Mouse (Mus musculus): ENCODE data around the gene Bach1. TPM values are rescaled to one million over a fixed set of nuclear protein-coding genes. Genes with fewer than 3 reads are reported as not detected.

Bach1 gene
- polyA plus RNA-seq, 1 experiment, result 19.3 TPM

DNA sequence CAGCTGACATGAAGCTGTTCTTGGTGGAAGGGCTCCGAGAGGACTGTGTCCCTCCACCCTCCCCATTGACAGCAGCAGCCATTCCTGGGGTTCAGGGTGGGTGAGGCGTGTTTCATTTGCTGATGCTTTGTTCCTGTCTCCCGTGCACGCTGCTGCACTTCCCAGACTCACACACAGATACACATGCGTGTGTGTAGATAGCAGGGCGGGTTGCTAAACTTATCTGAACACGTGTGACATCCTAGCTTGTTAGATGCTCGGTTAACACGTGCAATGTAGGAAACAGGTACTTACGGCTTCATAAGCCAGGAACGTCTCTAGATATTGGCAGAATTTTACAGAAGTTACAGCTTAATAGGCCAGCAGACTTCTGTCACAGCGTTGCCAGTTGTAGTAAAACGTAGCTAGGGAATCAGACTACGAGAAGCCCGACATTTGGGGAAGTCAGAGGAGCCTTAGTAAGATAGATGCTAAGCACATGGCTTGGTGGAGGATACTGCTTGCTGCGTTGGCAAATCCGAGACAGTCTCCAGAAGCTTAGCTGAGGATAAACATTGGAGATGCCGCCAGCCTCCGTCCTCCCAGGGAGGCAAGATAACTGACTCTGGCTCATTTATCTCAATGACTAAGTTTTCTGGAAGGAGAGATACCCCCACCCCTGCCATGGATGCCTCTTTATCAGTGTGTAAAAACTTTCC, 7.3 kb downstream of the Bach1 start:
- Histone ChIP-seq H3K4me1 (ENCODE audit: control insufficient read depth, insufficient read depth, low read length) (peaks cover 36% of the 10 kb centered on the region), H3K4me3 (replicated peaks; ENCODE audit: extremely low read depth, low read depth, low read length) (no peak overlapping the region)
- WGBS, result 27% methylated on average over 19 of the region's 19 CpGs
- TF ChIP-seq CTCF (IDR thresholded peaks at IDR 0.05; ENCODE audit: insufficient read depth, low read length), result no peak
- no peak for TF ChIP-seq POLR2A (IDR thresholded peaks at IDR 0.05; ENCODE audit: borderline replicate concordance, extremely low read depth, low read depth, low read length)
- no peak for DNase-seq

DNA sequence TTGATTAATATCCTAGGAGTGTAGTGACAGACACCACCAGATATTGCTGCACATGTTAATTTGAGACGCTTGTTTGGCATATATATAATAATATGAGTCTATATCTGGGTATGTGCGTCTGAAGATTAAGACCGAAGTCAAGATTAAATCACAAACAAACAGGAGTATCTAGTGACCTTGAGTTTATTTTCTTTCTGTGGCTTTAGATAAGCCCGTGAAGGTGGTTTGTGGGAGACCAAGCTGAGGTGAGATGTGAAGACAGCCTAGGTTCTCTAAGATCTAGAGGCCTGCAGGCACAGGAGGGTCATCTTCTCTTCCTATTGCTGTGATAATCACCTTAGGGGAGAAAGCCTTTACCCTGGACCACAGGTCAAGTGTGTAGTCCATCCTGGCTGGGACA, 8.6 kb downstream of the Bach1 start:
- WGBS, result 52% methylated on average over 4 of the region's 4 CpGs
- TF ChIP-seq POLR2A (IDR thresholded peaks at IDR 0.05; ENCODE audit: borderline replicate concordance, extremely low read depth, low read depth, low read length) (no peak), CTCF (IDR thresholded peaks at IDR 0.05; ENCODE audit: insufficient read depth, low read length) (no peak)

DNA sequence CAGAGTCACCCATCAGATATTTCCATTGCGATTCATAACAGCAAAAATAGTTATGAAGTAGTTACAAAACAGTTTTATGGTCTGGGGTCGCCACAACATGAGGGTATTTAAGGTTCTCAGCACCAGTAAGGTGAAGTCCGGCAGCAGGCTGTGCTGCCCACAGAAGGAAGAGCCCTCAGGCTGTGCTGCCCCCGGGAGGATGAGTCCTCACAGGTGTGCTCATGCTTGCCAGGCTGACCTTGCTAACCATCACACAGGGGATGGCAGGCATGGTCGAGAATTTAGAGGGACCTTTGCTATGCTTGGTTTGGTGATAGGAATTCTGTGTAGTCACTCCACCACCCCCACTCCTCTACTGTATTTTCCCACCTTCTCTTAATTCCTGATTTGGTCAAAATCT, 9.8 kb downstream of the Bach1 start:
- H3K4me1 ChIP-seq (ENCODE audit: control insufficient read depth, insufficient read depth, low read length), result peaks cover 42% of the 10 kb centered on the region
- DNase-seq, result no peak
- 66% methylated on average over 5 of the region's 5 CpGs for WGBS
- no peak overlapping the region for H3K4me3 ChIP-seq (replicated peaks; ENCODE audit: extremely low read depth, low read depth, low read length)
- TF ChIP-seq POLR2A (IDR thresholded peaks at IDR 0.05; ENCODE audit: borderline replicate concordance, extremely low read depth, low read depth, low read length), result no peak

More for the DNA sequence above, 8.6 kb downstream of the Bach1 start:
- peaks cover 38% of the 10 kb centered on the region for H3K4me1 ChIP-seq (ENCODE audit: control insufficient read depth, insufficient read depth, low read length)
- H3K4me3 ChIP-seq (replicated peaks; ENCODE audit: extremely low read depth, low read depth, low read length), result no peak overlapping the region
- no peak for DNase-seq

DNA sequence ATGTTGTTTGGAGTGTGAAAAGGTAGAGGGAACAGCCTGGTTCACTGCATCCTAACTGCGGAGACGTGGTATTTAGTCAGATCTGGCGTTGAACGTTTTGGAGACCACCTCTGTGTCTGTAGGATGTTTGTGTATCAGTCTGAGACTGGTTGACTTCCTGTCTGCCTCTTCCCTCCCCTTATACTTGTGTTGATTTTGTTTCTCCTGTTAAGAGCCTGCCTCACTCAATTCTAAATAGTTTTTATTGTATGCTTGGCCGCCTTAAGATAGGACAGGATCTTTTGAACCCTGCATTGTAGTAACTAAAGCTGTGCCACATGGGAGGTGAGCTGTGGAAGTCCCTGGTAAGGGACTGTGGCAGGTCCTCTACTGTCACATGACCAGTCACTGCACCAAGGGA, 10.4 kb downstream of the Bach1 start:
- H3K4me1 ChIP-seq (ENCODE audit: control insufficient read depth, insufficient read depth, low read length), result peaks cover 45% of the 10 kb centered on the region
- TF ChIP-seq CTCF (IDR thresholded peaks at IDR 0.05; ENCODE audit: insufficient read depth, low read length), result no peak
- no peak for TF ChIP-seq POLR2A (IDR thresholded peaks at IDR 0.05; ENCODE audit: borderline replicate concordance, extremely low read depth, low read depth, low read length)
- no peak overlapping the region for H3K4me3 ChIP-seq (replicated peaks; ENCODE audit: extremely low read depth, low read depth, low read length)
- DNase-seq, result no peak
- WGBS, result 21% methylated on average over 5 of the region's 5 CpGs

DNA sequence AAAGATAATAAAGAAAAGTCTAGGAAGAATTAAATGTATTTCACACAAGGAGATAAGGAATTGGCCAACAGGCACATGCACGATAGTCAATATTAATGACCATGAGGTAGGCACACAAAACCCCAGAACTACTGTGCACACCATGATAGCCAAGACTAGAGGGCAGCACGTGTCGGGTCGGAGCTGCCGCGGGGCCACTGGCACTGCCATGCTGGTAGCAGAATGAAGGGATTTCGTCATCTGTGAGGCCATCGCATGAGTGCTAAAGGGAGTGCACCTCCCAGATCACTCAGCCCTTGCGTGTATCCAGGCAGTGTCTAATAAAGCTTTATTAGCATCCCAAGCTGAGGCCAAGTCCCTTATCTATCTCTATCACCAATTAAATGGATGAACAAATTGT, 11.2 kb downstream of the Bach1 start:
- H3K4me3 ChIP-seq (replicated peaks; ENCODE audit: extremely low read depth, low read depth, low read length), result no peak overlapping the region
- WGBS, result 94% methylated on average over 9 of the region's 9 CpGs

DNA sequence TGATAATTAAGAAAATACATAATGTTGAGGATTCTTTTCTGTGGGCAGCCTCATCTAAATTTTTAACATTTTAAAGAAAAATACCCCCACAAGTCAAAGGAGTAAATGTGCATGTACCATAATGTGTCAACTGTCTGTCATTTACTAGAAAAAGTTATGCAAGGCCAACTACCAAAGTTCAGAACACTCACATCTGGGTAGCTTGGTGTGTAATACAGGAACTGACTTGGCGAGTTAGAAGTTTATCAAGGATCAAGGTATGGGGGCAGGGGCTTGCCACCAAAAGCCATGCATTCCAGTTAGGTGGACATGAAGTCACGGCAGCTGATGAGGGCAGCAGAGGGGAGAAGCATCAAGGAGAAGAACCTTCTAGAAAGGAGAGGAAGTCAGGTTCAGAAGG, 13.2 kb downstream of the Bach1 start:
- TF ChIP-seq POLR2A (IDR thresholded peaks at IDR 0.05; ENCODE audit: borderline replicate concordance, extremely low read depth, low read depth, low read length), result no peak
- no peak overlapping the region for H3K4me3 ChIP-seq (replicated peaks; ENCODE audit: extremely low read depth, low read depth, low read length)

More for the DNA sequence above, 11.2 kb downstream of the Bach1 start:
- TF ChIP-seq POLR2A (IDR thresholded peaks at IDR 0.05; ENCODE audit: borderline replicate concordance, extremely low read depth, low read depth, low read length) (no peak), CTCF (IDR thresholded peaks at IDR 0.05; ENCODE audit: insufficient read depth, low read length) (no peak)
- no peak for DNase-seq
- peaks cover 51% of the 10 kb centered on the region for H3K4me1 ChIP-seq (ENCODE audit: control insufficient read depth, insufficient read depth, low read length)

GRCm38 (mm10) chr16:87712986-87713693, 14.4 kb downstream of the Bach1 start:
- no peak for TF ChIP-seq CTCF (IDR thresholded peaks at IDR 0.05; ENCODE audit: insufficient read depth, low read length)
- TF ChIP-seq POLR2A (IDR thresholded peaks at IDR 0.05; ENCODE audit: borderline replicate concordance, extremely low read depth, low read depth, low read length), result no peak
- Histone ChIP-seq H3K4me1 (ENCODE audit: control insufficient read depth, insufficient read depth, low read length) (peaks cover 50% of the 10 kb centered on the region), H3K4me3 (replicated peaks; ENCODE audit: extremely low read depth, low read depth, low read length) (no peak overlapping the region)
- DNase-seq, result no peak
- WGBS, result 24% methylated on average over 18 of the region's 18 CpGs

More for the DNA sequence above, 13.2 kb downstream of the Bach1 start:
- H3K4me1 ChIP-seq (ENCODE audit: control insufficient read depth, insufficient read depth, low read length), result peaks cover 48% of the 10 kb centered on the region
- 72% methylated on average over 2 of the region's 2 CpGs for WGBS
- no peak for DNase-seq

- Histone ChIP-seq H3K4me3 (replicated peaks; ENCODE audit: extremely low read depth, low read depth, low read length) (no peak overlapping the region), H3K4me1 (ENCODE audit: control insufficient read depth, insufficient read depth, low read length) (peaks cover 40% of the 10 kb centered on the region)
- DNase-seq, result no peak
- WGBS, result 79% methylated on average over 9 of the region's 9 CpGs
- TF ChIP-seq CTCF (IDR thresholded peaks at IDR 0.05; ENCODE audit: insufficient read depth, low read length) (no peak), POLR2A (IDR thresholded peaks at IDR 0.05; ENCODE audit: borderline replicate concordance, extremely low read depth, low read depth, low read length) (no peak)
Measured at GRCm38 (mm10) chr16:87714550-87714949, 15.8 kb downstream of the Bach1 start.

GRCm38 (mm10) chr16:87715221-87715620, 16.5 kb downstream of the Bach1 start:
- no peak for TF ChIP-seq CTCF (IDR thresholded peaks at IDR 0.05; ENCODE audit: insufficient read depth, low read length)
- no peak for TF ChIP-seq POLR2A (IDR thresholded peaks at IDR 0.05; ENCODE audit: borderline replicate concordance, extremely low read depth, low read depth, low read length)
- H3K4me1 ChIP-seq (ENCODE audit: control insufficient read depth, insufficient read depth, low read length), result peaks cover 42% of the 10 kb centered on the region
- H3K4me3 ChIP-seq (replicated peaks; ENCODE audit: extremely low read depth, low read depth, low read length), result no peak overlapping the region
- DNase-seq, result no peak
- 54% methylated on average over 16 of the region's 16 CpGs for WGBS

GRCm38 (mm10) chr16:87716269-87716668, 17.5 kb downstream of the Bach1 start:
- no peak for DNase-seq
- TF ChIP-seq POLR2A (IDR thresholded peaks at IDR 0.05; ENCODE audit: borderline replicate concordance, extremely low read depth, low read depth, low read length) (no peak), CTCF (IDR thresholded peaks at IDR 0.05; ENCODE audit: insufficient read depth, low read length) (no peak)
- Histone ChIP-seq H3K4me3 (replicated peaks; ENCODE audit: extremely low read depth, low read depth, low read length) (no peak overlapping the region), H3K4me1 (ENCODE audit: control insufficient read depth, insufficient read depth, low read length) (peaks cover 42% of the 10 kb centered on the region)
- WGBS, result 32% methylated on average over 11 of the region's 11 CpGs
